Mouse (Mus musculus) mouse trophoblast stem cell (cell line): ENCODE measurements around the gene 1700003F12Rik.

ENCODE experiments used
- in situ Hi-C, 2 experiments: fragments of 300-500 bp; cut with MseI, MboI; formaldehyde crosslinking; loops; 2 replicates in 1 of 2; 3 replicates in 1 of 2; pipeline ENCODE4 v1.15.1; 2025

The 1700003F12Rik gene

GRCm38 (mm10) chr2:154546711-154547110 is at the start of gene 1700003F12Rik:
1700003F12Rik (plus strand) TSS chr2:154547085.
- in situ Hi-C loops = no loop called here

GRCm38 (mm10) chr2:154498571-154498970 is 48.3 kb upstream of the 1700003F12Rik start:
- in situ Hi-C loops = no loop called here

GRCm38 (mm10) chr2:154499717-154500247 is 47.1 kb upstream of the 1700003F12Rik start:
- in situ Hi-C loops = no loop called here

- in situ Hi-C loops = no loop called here
These were observed 46.1 kb upstream of the 1700003F12Rik start for GRCm38 (mm10) chr2:154500758-154501157.

- in situ Hi-C loops = no loop called here
These were observed 39.8 kb upstream of the 1700003F12Rik start for GRCm38 (mm10) chr2:154507076-154507475.

- in situ Hi-C loops = no loop called here
These were observed 39.2 kb upstream of the 1700003F12Rik start for GRCm38 (mm10) chr2:154507566-154508283.

- in situ Hi-C loops = no loop called here
These were observed 38.4 kb upstream of the 1700003F12Rik start for GRCm38 (mm10) chr2:154508450-154508849.

GRCm38 (mm10) chr2:154510141-154510540 is 36.7 kb upstream of the 1700003F12Rik start:
- in situ Hi-C loops = no loop called here

GRCm38 (mm10) chr2:154516944-154517343 is 29.9 kb upstream of the 1700003F12Rik start:
- in situ Hi-C loops = no loop called here

GRCm38 (mm10) chr2:154517424-154517823 is 29.5 kb upstream of the 1700003F12Rik start:
- in situ Hi-C loops = no loop called here

GRCm38 (mm10) chr2:154521449-154521848 is 25.4 kb upstream of the 1700003F12Rik start:
- in situ Hi-C loops = no loop called here

GRCm38 (mm10) chr2:154522334-154522733 is 24.6 kb upstream of the 1700003F12Rik start:
- in situ Hi-C loops = no loop called here

GRCm38 (mm10) chr2:154525285-154525684 is 21.6 kb upstream of the 1700003F12Rik start:
- in situ Hi-C loops = no loop called here

- in situ Hi-C loops = no loop called here
These were observed 20.4 kb upstream of the 1700003F12Rik start for GRCm38 (mm10) chr2:154526531-154526930.

- in situ Hi-C loops = no loop called here
These were observed 14.0 kb upstream of the 1700003F12Rik start for GRCm38 (mm10) chr2:154532888-154533287.

GRCm38 (mm10) chr2:154534704-154535270 is 12.1 kb upstream of the 1700003F12Rik start:
- in situ Hi-C loops = no loop called here

- in situ Hi-C loops = no loop called here
These were observed 8.6 kb upstream of the 1700003F12Rik start for GRCm38 (mm10) chr2:154538310-154538709.

GRCm38 (mm10) chr2:154538710-154539109 is 8.2 kb upstream of the 1700003F12Rik start:
- in situ Hi-C loops = no loop called here

- in situ Hi-C loops = loop anchor here in 1 of 2 experiments (5.0 kb wide), 1 partner anchor 127 kb away; no protein-coding TSS in a partner anchor
These were observed 7.2 kb upstream of the 1700003F12Rik start for GRCm38 (mm10) chr2:154539720-154540119.

GRCm38 (mm10) chr2:154541630-154542029 is 5.3 kb upstream of the 1700003F12Rik start:
- in situ Hi-C loops = loop anchor here in 1 of 2 experiments (5.0 kb wide), 1 partner anchor 129 kb away; no protein-coding TSS in a partner anchor

- in situ Hi-C loops = loop anchor here in 1 of 2 experiments (5.0 kb wide), 1 partner anchor 131 kb away; no protein-coding TSS in a partner anchor
These were observed 3.1 kb upstream of the 1700003F12Rik start for GRCm38 (mm10) chr2:154543567-154544347.

- in situ Hi-C loops = no loop called here
These were observed 1.8 kb downstream of the 1700003F12Rik start for GRCm38 (mm10) chr2:154548688-154549087.
